Mouse (Mus musculus) heart, adult 8-10 months (tissue): Measurements from ENCODE around the gene Rbl1. TPM values are rescaled to one million over a fixed set of nuclear protein-coding genes. Genes with fewer than 3 reads are reported as not detected.
A peak's percentile ranks its signal among the peaks of the same experiment; 100 is the strongest.

Source experiments
- DNase-seq: peaks from one replicate; pipeline ENCODE4 v3.0.0; 2022; ENCODE audit warnings: low spot score
- total RNA-seq, 4 experiments: library from RNA; stranded (reverse); gene quantifications; 2 replicates each; pipeline ENCODE4 v1.2.4; 2022

Rbl1 gene
- total RNA-seq, 4 experiments from 2014 or later, result 1.2 to 1.9 (median 1.3) TPM

DNA sequence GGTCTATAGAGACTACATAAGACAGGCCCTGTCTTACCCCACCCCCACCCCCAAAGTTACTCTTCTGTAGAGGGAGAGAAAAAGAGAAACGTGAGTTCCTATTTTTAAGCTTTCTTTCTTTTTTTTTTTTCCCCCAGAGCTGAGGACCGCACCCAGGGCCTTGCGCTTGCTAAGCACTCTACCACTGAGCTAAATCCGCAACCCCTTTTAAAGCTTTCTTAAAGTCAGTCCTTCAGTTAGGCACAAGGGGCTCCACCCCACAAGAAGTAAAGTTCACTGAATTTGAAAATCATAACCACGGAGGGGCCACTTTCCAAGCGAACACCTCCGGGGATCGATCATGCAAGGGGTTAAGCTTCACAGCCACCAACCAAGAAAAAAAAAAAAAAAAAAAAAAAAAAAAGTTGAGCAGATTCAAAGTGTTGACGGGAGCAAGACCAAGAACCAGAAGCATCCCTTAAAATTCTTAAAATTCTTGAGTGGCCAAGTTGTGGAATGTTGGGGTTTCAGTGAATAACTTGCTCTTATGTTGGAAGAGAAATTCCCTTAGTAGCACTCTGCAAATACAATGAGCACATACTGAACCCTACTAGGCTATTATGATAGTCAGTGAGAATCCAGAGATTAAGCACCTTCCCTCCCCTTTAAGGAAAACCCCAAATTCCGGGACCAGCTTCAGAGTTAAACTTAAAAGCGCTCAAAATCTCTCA lies 70.4 kb downstream of the Rbl1 start:
- DNase-seq, result no peak

DNA sequence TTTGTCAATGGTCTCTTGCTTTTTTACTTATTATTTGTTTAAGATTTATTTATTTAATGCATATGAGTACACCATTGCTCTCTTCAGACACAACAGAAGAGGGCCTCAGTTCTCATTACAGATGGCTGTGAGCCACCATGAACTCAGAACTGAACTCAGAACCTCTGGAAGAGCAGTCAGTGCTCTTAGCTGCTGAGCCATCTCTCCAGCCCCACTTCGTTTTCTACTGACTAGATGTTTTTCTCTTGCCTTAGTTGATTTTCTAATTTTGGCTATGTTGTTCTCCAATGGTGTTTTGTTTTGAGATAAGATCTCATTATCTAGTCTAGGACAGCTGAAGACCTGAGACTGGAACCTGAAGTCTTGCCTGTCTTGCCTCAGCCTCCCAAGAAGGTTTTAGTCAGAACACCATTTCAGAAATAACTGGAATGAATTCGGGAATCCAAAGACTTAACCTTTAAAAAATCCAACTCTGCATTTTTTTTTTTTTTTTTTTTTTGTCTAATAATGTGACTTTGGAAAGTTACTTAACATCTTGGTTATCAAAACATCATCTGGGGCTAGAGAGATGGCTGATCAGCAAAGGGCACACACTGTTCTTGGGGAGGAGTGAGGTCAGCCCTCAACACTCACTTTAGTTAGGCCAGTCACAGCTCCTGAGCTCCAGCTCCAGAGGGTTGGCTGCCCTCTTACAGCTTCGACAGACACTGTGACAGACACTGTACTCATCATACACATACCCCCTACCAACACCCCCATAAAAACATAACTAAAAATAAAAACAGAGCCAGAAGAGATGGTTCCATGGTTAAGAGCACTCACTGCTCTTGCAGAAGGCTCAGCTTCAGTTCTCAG lies 71.4 kb downstream of the Rbl1 start:
- DNase-seq, result no peak

DNA sequence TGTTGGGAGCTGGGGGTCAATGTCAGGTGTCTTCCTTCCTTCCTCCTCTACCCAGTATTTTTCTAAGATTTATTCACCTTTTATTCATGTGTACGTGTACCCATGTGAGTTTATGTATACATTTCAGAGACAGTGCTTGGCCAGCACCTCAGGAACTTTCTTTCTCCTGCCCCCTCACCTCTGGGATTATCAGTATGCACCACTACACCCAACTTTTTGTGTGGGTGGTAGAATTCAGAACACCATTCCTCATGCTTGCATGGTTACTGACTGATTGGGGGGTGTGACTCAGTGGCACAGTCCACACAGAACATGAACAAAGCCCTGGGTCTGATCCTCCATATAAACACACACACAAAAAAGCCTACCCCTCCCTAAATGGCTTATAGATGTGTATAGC lies 72.2 kb downstream of the Rbl1 start:
- no peak for DNase-seq

- DNase-seq, result peak; percentile 75
These were observed 73.4 kb downstream of the Rbl1 start for GRCm38 (mm10) chr2:157130813-157131514.

- no peak for DNase-seq
These were observed 74.7 kb downstream of the Rbl1 start for GRCm38 (mm10) chr2:157129601-157130164.

DNA sequence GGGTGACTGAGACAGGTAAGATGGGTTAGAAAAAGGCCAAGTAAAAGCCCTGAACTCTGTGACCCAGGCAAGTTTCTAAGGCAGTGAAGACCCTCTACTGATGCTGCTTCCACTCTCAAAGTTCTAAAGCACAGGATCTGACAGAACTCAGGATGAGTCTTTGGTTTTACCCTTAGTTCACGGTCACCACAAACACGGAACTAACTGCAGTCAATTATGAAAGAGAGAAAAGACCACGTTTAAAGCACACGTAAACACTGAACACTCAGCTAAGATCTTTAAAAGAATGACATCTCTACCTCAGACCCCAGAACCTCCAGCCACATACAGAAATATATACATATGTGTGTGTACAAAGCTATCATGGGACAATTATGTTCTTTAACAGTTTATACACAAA lies 75.2 kb downstream of the Rbl1 start:
- no peak for DNase-seq

- DNase-seq, result no peak
These were observed 76.3 kb downstream of the Rbl1 start for GRCm38 (mm10) chr2:157128072-157128471.

- no peak for DNase-seq
These were observed 77.0 kb downstream of the Rbl1 start for GRCm38 (mm10) chr2:157127370-157127769.

DNA sequence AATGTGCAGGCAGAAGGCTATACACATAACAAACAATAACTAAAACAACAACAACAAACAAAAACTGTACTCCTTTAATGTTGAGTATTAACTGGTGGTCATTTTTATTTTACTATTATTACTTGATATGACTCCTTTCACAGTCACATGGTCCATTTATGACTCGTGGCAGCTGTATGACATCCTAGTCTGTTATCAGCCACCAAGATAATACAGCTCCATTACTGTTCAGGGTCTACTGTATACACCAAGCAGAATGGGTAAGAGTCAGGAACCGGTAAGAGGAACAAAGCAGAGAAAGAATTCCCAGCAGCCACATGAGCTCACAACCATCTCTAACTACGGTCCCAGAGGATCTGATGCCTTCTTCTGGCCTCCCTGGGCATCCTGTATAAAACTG lies 79.1 kb downstream of the Rbl1 start:
- DNase-seq, result no peak

DNA sequence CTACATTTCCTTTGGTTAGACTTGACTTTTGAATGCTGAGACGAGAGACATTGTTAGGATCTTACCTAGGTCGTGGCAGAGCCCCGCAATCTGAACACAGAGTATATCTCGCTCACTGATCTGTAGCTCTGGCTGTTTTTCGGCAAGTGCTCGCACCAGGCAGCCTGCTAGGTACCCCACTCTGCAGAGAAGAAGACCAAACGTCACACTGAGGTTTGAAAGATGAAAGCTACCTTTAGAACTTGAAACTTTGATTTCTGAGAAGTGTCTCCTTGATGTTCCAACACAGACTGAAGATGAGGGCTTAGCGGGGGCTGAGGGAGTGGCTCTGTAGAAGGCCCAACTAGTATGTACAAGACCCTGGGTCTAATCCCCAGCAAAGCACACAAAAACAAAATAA lies 82.6 kb downstream of the Rbl1 start:
- DNase-seq, result no peak

GRCm38 (mm10) chr2:157119075-157119474 lies 85.3 kb downstream of the Rbl1 start:
- DNase-seq, result no peak

GRCm38 (mm10) chr2:157118556-157118955 lies 85.8 kb downstream of the Rbl1 start:
- no peak for DNase-seq

DNA sequence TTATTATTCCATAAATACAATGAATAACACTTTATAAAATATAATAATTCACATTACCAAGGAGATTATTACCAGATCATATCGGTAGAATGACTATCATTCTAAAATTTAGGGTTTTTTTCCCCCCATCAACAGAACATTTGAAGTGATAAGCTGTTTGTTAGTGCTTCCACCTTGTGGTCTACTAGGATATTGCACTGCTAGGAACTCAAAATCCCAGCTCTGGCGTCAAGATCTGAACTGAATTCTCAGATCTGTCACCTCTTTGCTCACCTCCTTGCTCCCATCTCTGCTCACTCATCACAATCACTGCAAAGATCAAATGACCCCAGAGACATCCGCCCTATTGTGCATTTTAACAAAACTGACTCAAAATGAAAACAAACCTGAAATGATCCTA lies 87.4 kb downstream of the Rbl1 start:
- no peak for DNase-seq

DNA sequence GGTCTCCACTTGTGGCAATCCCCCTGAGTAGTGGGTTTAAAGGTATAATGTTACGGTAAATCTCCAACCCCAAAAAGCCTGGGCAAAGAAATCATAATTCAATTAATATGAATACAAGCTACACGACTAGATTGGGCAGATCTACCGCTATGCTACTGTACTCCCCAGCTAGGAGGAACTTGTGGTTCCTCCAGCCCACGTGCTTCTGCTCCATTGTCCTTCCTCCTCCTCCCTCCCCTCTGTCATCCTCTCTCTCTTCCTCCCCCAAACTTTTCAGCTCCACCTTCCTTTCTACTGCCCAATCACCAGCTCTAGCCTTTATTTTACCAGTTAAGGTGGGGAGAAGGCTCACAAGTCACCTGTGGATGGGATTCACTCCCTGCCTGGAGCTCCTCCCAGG lies 96.1 kb downstream of the Rbl1 start:
- no peak for DNase-seq

DNA sequence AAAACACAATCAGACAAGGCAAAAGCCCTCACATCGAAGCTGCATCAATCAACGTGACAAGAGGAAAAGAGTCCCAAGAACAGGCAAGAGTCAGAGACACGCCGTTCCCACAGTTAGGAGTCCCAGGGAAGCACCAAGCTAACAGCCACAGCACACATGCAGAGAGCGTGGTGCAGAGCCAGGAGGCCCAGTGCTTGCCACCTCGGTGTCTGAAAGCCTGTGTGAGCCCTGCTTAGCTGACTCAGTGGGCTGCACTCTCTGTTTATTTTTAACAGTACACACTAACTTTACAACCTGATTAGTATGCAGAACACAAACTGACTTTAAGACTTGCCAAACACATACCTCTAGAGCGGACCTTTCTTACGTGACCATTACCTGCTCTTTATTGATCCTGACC lies 99.9 kb downstream of the Rbl1 start:
- no peak for DNase-seq

- no peak for DNase-seq
These were observed 102.1 kb downstream of the Rbl1 start for GRCm38 (mm10) chr2:157102256-157102655.

GRCm38 (mm10) chr2:157101650-157102049 lies 102.7 kb downstream of the Rbl1 start:
- no peak for DNase-seq

DNA sequence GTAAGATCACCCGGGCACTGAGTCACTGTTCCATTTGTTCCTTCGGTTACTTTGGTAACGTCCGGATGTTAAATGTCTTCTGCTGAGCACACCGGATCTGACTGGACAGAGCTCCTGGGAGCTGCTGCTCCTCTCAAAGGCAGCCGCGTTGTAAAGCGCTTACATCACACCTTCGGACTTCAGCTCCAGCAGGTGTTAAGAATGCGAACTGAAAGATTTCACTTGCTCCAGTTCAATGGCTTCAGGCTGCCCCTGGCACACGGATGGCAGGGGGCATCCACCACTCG lies 104.1 kb downstream of the Rbl1 start:
- DNase-seq, result no peak

DNA sequence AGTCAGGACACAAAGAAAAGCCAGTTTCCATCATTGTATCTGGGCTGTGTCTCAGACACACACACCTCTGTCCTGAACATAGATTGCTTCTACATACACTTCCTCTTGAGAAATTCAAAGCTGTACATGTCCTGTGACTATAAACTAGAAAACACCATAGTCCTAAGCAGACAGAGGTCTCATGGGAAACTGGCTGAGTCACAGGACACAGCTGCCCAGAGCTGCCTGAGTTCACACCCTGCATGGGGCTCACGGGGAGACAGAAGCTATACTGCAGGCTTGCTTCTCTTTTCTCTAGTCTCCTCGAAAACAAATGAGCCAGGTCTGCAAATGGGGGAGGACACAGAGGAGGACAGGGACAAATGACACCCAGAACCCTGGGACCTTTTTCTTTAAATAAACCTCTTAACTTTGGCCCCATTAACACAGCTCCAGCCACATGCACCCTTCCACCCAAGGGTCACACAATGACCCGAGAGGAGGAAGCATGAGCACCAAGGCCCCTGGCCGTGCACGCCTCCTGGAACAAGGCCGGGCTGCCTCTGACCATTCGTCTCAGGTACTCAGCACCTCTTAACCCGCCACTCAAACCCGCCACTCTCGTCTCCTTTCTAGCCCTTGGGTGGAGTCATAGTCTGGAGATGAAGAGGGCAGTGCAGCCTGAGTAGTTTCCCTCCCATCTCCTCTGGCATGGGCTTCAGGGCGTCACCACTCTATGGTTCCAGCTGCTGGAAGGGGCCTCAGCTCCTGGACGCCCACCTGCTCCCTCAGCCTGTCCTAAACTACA lies 104.6 kb downstream of the Rbl1 start:
- DNase-seq, result no peak
